Mouse (Mus musculus): Measurements from ENCODE around the gene Gmcl1.

Gene Gmcl1

GRCm38 (mm10) chr6:86733183-86733876 lies at the start of gene Gmcl1:
Gene Gmcl1 (minus strand): TSS chr6:86733383.
- DNase-seq = peak; percentile 94 to 96

- no peak for DNase-seq
These were observed 49.2 kb upstream of the Gmcl1 start for GRCm38 (mm10) chr6:86782342-86782741.

- no peak for DNase-seq
These were observed 48.3 kb upstream of the Gmcl1 start for GRCm38 (mm10) chr6:86781361-86781957.

GRCm38 (mm10) chr6:86778910-86779594 lies 45.9 kb upstream of the Gmcl1 start:
- no peak for DNase-seq

GRCm38 (mm10) chr6:86777181-86777580 lies 44.0 kb upstream of the Gmcl1 start:
- no peak for DNase-seq

GRCm38 (mm10) chr6:86776706-86777071 lies 43.5 kb upstream of the Gmcl1 start:
- DNase-seq = no peak

GRCm38 (mm10) chr6:86776001-86776705 lies 43.0 kb upstream of the Gmcl1 start:
- no peak for DNase-seq

GRCm38 (mm10) chr6:86774937-86775336 lies 41.8 kb upstream of the Gmcl1 start:
- DNase-seq = no peak

GRCm38 (mm10) chr6:86773830-86774229 lies 40.6 kb upstream of the Gmcl1 start:
- DNase-seq = no peak

- no peak for DNase-seq
These were observed 39.4 kb upstream of the Gmcl1 start for GRCm38 (mm10) chr6:86772631-86773030.

GRCm38 (mm10) chr6:86768938-86769337 lies 35.8 kb upstream of the Gmcl1 start:
- peak in 1 of 2 experiments; percentile 33 for DNase-seq

- no peak for DNase-seq
These were observed 35.1 kb upstream of the Gmcl1 start for GRCm38 (mm10) chr6:86768186-86768776.

- DNase-seq = no peak
These were observed 34.3 kb upstream of the Gmcl1 start for GRCm38 (mm10) chr6:86767465-86767864.

GRCm38 (mm10) chr6:86765637-86766059 lies 32.5 kb upstream of the Gmcl1 start:
- DNase-seq = peak; percentile 16 to 48

GRCm38 (mm10) chr6:86754105-86754863 lies 21.1 kb upstream of the Gmcl1 start:
- no peak for DNase-seq

GRCm38 (mm10) chr6:86752843-86753485 lies 19.8 kb upstream of the Gmcl1 start:
- DNase-seq = no peak

- peak in 1 of 2 experiments; percentile 15 for DNase-seq
These were observed 17.8 kb upstream of the Gmcl1 start for GRCm38 (mm10) chr6:86750961-86751360.

GRCm38 (mm10) chr6:86749817-86750216 lies 16.6 kb upstream of the Gmcl1 start:
- no peak for DNase-seq

GRCm38 (mm10) chr6:86747171-86747570 lies 14.0 kb upstream of the Gmcl1 start:
- peak; percentile 59 to 60 for DNase-seq

GRCm38 (mm10) chr6:86740652-86741051 lies 7.5 kb upstream of the Gmcl1 start:
- DNase-seq = no peak

- no peak for DNase-seq
These were observed 3.6 kb upstream of the Gmcl1 start for GRCm38 (mm10) chr6:86736830-86737229.

- DNase-seq = no peak
These were observed 3.1 kb upstream of the Gmcl1 start for GRCm38 (mm10) chr6:86736313-86736712.

Measured in kidney, postnatal 4 days (tissue).